Mouse (Mus musculus): Measurements from ENCODE around the gene Plcb1.

Plcb1 gene

DNA sequence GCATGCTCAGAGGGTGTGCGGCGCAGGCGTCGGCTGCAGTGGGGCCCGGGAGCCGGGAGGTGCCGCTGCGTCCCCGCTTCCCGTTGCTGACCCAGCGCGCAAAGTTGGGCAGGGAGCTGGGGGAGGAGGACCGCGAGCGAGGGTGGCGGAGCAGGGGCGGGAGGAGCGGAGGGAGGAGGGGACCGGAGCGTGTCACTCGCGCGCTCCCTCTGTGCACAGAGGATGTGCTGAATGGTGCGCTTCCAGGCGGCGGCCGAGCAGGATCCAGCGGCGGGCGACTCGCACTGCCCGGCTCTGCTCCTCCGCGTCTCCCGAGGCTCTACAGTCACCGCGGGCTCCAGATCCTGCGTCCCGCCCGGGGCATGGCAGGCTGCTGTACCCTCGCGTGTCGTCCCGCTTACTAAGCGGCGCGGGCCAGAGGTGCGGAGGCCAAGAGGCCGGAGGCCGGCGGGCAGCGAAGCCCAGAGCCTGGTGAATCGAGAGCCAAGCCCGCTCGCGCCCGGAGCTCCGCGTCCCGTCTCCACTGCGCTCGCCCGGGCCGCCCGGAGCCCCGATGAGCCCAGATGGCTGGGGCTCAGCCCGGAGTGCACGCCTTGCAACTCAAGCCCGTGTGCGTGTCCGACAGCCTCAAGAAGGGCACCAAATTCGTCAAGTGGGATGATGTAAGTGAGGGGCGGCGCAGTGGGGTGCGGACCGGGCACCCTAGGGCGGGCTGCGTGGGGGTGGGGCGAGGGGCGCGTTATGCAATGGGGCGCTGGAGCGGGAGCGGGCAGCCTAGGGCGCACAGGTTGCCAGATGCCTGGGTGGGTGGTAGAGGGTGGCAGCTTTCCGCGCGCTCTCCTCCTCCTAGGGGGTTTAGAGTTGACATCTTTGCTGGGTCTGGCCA is at the start of gene Plcb1:
Gene Plcb1, plus strand, starts transcription at position 98 of the 886 bp plus-strand sequence.
- peak; percentile 75 for DNase-seq (ENCODE audit: low read depth, low spot score)

DNA sequence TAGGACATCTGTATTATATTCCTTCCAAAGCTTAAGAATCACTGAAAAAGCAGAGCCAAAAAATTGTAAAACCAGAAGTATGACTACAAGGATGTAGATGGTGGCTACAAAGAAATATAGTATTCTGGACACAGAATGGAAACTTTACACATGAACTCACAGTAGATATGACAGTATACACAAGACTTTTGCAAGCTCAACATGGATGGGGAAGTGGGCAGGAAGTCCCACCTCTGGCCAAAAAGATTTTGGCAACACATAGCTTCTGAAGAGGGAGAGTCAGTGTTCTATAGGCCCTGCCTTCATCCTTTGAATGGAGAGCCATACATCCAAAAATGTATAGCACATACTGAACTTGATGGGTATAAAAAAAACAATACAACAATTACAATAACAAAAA is 30.3 kb upstream of the Plcb1 start:
- DNase-seq (ENCODE audit: low read depth, low spot score): no peak

GRCm38 (mm10) chr2:134756086-134756485 is 29.8 kb upstream of the Plcb1 start:
- no peak for DNase-seq (ENCODE audit: low read depth, low spot score)

- no peak for DNase-seq (ENCODE audit: low read depth, low spot score)
Observed at GRCm38 (mm10) chr2:134761029-134761428, 24.8 kb upstream of the Plcb1 start.

DNA sequence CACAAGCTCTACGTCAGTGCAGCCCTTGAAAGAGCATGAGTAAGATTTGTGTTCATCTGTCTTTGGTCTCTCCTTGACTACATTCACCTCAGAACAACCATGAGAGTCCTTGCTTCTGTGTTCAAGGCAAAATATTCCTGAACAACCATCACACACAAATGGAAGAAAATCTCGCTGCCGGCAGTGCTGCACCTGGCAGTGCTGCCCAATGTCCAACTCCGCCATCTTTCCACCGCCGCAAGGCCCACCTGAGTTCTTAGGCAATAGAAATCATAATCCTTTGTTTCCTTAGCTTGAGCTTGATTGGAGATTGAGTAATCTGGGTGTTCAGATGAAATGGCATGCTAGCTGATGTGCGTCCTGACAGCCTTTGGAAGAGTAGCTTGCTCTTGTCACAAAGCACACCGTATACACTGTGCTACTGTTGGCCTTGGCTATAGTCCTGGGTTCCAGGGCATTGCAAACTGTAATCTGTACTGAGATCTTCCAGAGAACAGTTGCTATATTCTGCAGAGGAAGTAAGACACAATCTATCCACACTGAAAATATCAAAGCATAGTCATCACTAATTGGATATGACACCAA is 22.4 kb upstream of the Plcb1 start:
- DNase-seq (ENCODE audit: low read depth, low spot score): no peak

- DNase-seq (ENCODE audit: low read depth, low spot score): no peak
Observed at GRCm38 (mm10) chr2:134764506-134764905, 21.4 kb upstream of the Plcb1 start.

DNA sequence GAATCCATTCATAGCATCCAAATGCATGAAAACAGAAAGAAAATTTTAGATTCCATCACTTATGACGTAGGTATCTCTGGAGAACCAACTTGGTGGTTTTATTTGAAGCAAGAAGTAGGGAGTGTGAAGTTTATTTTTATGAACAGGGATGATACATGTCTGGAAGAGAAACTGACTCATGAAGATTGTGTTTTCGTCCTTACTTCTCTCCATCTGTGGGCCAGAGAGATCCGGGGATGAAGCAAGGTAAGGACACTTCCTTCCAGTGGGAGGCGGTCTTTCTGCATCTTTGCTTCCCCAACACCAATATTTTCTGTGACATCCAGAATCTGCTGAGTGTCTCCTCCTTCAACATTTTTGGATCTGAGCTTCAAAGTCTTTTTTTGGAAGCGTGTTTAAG is 6.0 kb upstream of the Plcb1 start:
- DNase-seq (ENCODE audit: low read depth, low spot score): peak; percentile 86

DNA sequence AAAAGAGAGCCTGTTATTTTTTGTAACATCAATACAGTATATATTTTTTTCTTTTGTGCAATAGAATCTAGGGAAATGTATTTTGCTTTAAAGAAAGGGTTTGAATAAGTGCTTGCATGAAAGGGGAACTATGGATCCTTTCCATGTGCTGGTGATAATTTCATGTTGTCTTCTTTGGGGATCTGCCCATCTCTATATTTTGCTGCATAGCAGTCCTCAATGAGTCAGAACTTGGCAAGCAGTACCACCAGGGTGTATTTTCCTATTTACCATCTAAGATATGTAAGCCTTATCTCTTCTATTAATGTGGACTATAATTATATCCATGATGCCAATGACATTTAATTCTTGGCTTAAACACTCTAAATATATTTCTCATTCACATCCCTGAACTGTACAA is 5.6 kb upstream of the Plcb1 start:
- no peak for DNase-seq (ENCODE audit: low read depth, low spot score)

GRCm38 (mm10) chr2:134786856-134787250 is 986 bp downstream of the Plcb1 start:
- no peak for DNase-seq (ENCODE audit: low read depth, low spot score)

- DNase-seq (ENCODE audit: low read depth, low spot score): no peak
Observed at GRCm38 (mm10) chr2:134787336-134788095, 1.6 kb downstream of the Plcb1 start.

DNA sequence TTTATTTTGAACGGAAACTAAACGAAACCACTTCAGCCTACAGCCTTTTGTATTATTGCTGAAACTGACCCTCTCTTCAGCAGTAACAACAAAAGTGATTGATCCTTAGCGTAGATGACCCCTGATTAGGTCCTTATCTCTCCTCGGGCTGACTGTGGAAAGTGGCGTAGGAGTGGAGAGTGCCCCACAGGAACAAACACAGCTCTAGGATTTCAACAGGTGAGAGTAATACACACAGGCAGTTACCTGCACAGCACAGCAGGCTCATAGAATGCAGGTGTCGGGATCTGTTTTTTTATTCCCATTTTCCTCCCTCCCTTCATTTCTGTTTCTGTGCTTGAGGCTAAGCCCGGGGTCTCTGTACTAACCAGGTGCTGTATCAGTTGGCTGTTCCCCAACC is 7.1 kb downstream of the Plcb1 start:
- no peak for DNase-seq (ENCODE audit: low read depth, low spot score)

DNA sequence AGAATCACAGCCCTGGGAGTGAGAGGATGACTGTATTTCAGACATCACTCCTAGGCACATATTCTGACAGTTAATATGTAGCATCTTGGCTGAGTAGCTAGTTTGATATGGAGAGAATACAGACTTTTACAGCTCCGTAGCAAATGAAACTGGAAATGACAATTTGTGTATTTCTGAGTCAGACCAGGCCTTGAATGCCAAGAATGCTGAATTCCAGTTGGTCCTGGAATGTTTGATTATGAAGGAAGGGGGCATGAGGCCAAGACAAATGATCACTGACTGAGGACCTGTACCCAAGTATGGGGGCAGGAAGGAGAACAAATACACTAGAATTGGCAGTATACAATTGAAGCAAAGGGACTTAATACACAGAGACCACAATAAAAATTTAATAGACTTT is 14.4 kb downstream of the Plcb1 start:
- DNase-seq (ENCODE audit: low read depth, low spot score): no peak

GRCm38 (mm10) chr2:134816383-134816782 is 30.5 kb downstream of the Plcb1 start:
- DNase-seq (ENCODE audit: low read depth, low spot score): no peak

DNA sequence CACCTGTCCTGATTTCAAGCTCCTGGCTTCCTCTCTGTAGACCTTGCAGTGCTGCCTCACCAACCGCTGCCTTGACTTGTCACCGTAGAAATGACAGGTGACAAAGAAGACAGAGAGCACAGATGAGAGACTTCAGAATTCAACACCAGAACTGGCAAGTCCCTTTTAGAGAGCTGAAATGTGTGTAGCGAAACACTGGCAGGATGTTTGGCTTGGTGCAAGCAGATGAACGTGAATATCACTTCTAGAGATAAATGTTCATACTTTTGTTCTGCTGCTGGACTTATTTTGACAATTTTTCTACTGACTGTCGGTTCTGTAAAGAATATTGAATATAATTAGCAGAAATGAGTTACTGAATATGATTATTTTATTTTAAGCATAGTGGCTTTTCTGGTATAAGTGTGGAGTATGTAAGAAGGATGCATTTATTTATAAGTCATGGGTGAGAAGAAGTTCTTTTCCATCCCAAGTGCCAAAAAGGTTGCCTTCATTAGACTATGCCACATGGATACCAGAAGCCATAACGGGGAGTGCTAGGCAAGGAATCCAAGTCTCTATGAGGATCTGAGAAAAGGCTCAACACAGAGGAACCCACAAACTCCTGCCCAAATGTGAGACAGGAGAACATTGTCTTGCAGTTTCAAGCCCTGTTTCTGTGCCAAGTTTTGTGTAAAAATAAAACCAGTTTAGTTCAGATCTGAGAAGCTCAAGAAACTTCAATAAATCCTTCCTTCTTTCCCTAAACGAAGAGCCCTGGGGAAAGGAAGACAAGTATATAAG is 31.4 kb downstream of the Plcb1 start:
- DNase-seq (ENCODE audit: low read depth, low spot score): peak; percentile 85

- no peak for DNase-seq (ENCODE audit: low read depth, low spot score)
Observed at GRCm38 (mm10) chr2:134821176-134821575, 35.3 kb downstream of the Plcb1 start.

DNA sequence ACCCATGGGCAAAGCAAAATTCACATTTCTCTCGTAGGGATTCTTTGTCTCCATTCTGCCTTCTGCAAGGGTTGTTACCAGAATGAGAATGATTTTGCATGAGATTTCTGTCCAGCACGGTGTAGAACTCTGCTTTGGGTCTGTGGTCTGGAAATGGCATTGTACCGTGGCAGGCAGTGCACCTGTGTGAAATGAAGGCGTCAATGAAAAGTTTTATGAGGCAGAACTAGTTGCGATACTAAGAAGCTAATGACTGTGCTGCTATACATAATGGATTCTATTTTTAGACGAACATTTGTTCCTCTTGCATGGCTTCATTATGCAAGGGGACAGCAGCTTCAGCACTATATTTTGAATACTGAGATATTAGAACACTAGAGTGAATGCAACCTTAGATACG is 39.8 kb downstream of the Plcb1 start:
- no peak for DNase-seq (ENCODE audit: low read depth, low spot score)

- no peak for DNase-seq (ENCODE audit: low read depth, low spot score)
Observed at GRCm38 (mm10) chr2:134826111-134827005, 40.5 kb downstream of the Plcb1 start.

DNA sequence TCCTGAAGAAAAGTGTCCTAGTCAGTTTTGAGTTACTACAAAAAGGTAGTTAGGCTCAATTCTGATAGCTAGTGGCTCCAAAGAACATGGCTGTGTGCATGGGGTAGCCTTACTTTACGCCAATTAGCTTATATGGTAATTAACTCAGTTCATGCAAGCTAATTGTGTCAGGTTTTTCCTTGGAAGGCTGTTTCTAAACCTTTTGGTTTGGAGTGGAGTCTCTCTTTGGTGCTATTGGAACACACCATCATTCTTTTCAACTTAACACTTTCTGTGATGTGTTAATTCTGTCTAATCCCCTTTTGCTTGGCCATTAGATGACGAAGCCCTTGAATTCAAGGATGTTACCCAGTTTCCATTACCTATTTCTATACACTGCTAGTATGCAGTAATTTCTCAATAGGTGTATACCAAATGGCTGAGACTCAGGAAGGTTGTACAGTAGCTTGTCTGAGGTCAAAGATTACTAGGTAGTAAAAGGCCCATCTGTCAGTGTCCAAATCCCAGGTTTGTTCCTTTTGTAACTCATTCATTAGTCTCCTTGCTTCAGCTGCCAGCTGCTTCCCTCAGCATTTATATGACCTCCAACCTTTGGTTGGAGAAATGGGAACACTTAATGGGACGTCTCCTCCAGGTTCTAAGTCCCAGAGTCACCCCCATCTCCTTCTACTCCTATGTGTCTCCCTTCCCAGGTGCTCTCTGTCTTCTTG is 42.1 kb downstream of the Plcb1 start:
- DNase-seq (ENCODE audit: low read depth, low spot score): no peak

- no peak for DNase-seq (ENCODE audit: low read depth, low spot score)
Observed at GRCm38 (mm10) chr2:134831861-134832260, 46.0 kb downstream of the Plcb1 start.

DNA sequence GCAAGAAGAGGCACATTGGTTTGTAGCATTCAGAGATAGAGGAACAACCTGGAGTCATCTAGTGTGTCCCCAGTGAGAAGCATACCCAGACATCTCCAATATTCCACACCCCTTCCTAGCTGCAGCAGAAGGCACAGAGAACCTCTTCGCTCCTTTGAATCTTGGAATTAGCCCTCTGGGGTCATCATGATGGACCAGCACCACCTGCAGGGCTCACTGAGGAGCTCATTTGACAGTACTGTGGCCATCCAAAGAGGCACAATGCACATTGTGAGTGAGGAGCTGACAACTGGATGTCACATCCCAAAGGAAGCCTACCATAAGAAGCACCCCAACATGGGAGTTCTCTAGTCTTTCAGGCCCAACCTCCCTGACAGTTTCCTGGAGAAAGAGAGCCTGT is 50.2 kb downstream of the Plcb1 start:
- no peak for DNase-seq (ENCODE audit: low read depth, low spot score)
